Mouse (Mus musculus): ENCODE measurements around the gene Cmss1.

The Cmss1 gene

GRCm38 (mm10) chr16:57346258-57346657, 260.4 kb downstream of the Cmss1 start:
- no peak for DNase-seq (ENCODE audit: low read depth, low spot score)

- no peak for DNase-seq (ENCODE audit: low read depth, low spot score)
These were observed 266.1 kb downstream of the Cmss1 start for GRCm38 (mm10) chr16:57340613-57340898.

GRCm38 (mm10) chr16:57339765-57340612, 266.7 kb downstream of the Cmss1 start:
- DNase-seq (ENCODE audit: low read depth, low spot score), result no peak

- DNase-seq (ENCODE audit: low read depth, low spot score), result no peak
These were observed 269.8 kb downstream of the Cmss1 start for GRCm38 (mm10) chr16:57336770-57337423.

- no peak for DNase-seq (ENCODE audit: low read depth, low spot score)
These were observed 274.4 kb downstream of the Cmss1 start for GRCm38 (mm10) chr16:57332301-57332700.

- DNase-seq (ENCODE audit: low read depth, low spot score), result no peak
These were observed 276.6 kb downstream of the Cmss1 start for GRCm38 (mm10) chr16:57330111-57330510.

GRCm38 (mm10) chr16:57329028-57329427, 277.6 kb downstream of the Cmss1 start:
- DNase-seq (ENCODE audit: low read depth, low spot score), result no peak

GRCm38 (mm10) chr16:57326996-57327395, 279.7 kb downstream of the Cmss1 start:
- DNase-seq (ENCODE audit: low read depth, low spot score), result no peak

- DNase-seq (ENCODE audit: low read depth, low spot score), result no peak
These were observed 287.2 kb downstream of the Cmss1 start for GRCm38 (mm10) chr16:57319284-57320124.

- DNase-seq (ENCODE audit: low read depth, low spot score), result no peak
These were observed 288.0 kb downstream of the Cmss1 start for GRCm38 (mm10) chr16:57318637-57319125.

GRCm38 (mm10) chr16:57317882-57318636, 288.6 kb downstream of the Cmss1 start:
- no peak for DNase-seq (ENCODE audit: low read depth, low spot score)

- no peak for DNase-seq (ENCODE audit: low read depth, low spot score)
These were observed 289.5 kb downstream of the Cmss1 start for GRCm38 (mm10) chr16:57317127-57317526.

GRCm38 (mm10) chr16:57315026-57315425, 291.6 kb downstream of the Cmss1 start:
- DNase-seq (ENCODE audit: low read depth, low spot score), result no peak

GRCm38 (mm10) chr16:57314236-57314635, 292.4 kb downstream of the Cmss1 start:
- DNase-seq (ENCODE audit: low read depth, low spot score), result no peak

GRCm38 (mm10) chr16:57313487-57313886, 293.2 kb downstream of the Cmss1 start:
- DNase-seq (ENCODE audit: low read depth, low spot score), result no peak

- DNase-seq (ENCODE audit: low read depth, low spot score), result no peak
These were observed 294.5 kb downstream of the Cmss1 start for GRCm38 (mm10) chr16:57312130-57312529.

GRCm38 (mm10) chr16:57305463-57305862, 301.2 kb downstream of the Cmss1 start:
- DNase-seq (ENCODE audit: low read depth, low spot score), result no peak

- DNase-seq (ENCODE audit: low read depth, low spot score), result no peak
These were observed 302.9 kb downstream of the Cmss1 start for GRCm38 (mm10) chr16:57303716-57304115.

GRCm38 (mm10) chr16:57302792-57303698, 303.6 kb downstream of the Cmss1 start:
- no peak for DNase-seq (ENCODE audit: low read depth, low spot score)

- no peak for DNase-seq (ENCODE audit: low read depth, low spot score)
These were observed 305.1 kb downstream of the Cmss1 start for GRCm38 (mm10) chr16:57301512-57302115.

Data from retina, adult 2 months (tissue).